Mouse (Mus musculus) forebrain, embryonic 15.5 days (tissue): Measurements from ENCODE around the gene Adprm. TPM values are rescaled to one million over a fixed set of nuclear protein-coding genes. Genes with fewer than 3 reads are reported as not detected.
"Not testable (repeated sequence)": the region's sequence is repeated elsewhere in the genome, so short reads cannot be mapped to it uniquely, and the experiment has no call there.

ENCODE experiments used
- ATAC-seq: fragments of 200-750 bp; cut with Nextera tagmentation; replicated peaks from 2 replicates; pipeline ENCODE4 v1.8.0; 2017; ENCODE audit warnings: mild to moderate bottlenecking, moderate TSS enrichment, moderate library complexity
- H3K27ac ChIP-seq: fragments of 300-500 bp; sonication (generic); replicated peaks from 2 replicates; pipeline ENCODE4 v1.5.1; 2015; ENCODE audit warnings: mild to moderate bottlenecking, inconsistent platforms
- H3K27me3 ChIP-seq: fragments of 300-500 bp; sonication (generic); 2 replicates; pipeline ENCODE4 v1.6.1; 2015; ENCODE audit warnings: inconsistent platforms
- H3K36me3 ChIP-seq: fragments of 300-500 bp; sonication (generic); 2 replicates; pipeline ENCODE4 v1.6.1; 2015; ENCODE audit warnings: mild to moderate bottlenecking, inconsistent platforms
- H3K4me1 ChIP-seq: fragments of 300-500 bp; sonication (generic); 2 replicates; pipeline ENCODE4 v1.6.1; 2015; ENCODE audit warnings: inconsistent platforms
- H3K4me2 ChIP-seq: fragments of 300-500 bp; sonication (generic); replicated peaks from 2 replicates; pipeline ENCODE4 v1.6.1; 2015; ENCODE audit warnings: mild to moderate bottlenecking, inconsistent platforms
- H3K4me3 ChIP-seq: fragments of 300-500 bp; sonication (generic); 2 replicates; pipeline ENCODE4 v1.5.1; 2015; ENCODE audit warnings: mild to moderate bottlenecking, inconsistent platforms
- H3K9ac ChIP-seq: fragments of 300-500 bp; sonication (generic); replicated peaks from 2 replicates; pipeline ENCODE4 v1.6.1; 2015; ENCODE audit warnings: mild to moderate bottlenecking, inconsistent platforms
- H3K9me3 ChIP-seq: fragments of 300-500 bp; sonication (generic); 2 replicates; pipeline ENCODE4 v1.6.1; 2016; ENCODE audit warnings: inconsistent platforms
- WGBS: fragments of 180-500 bp; shearing (Covaris S2); methylation state at CpG from one replicate; pipeline ENCODE4 v1.1.7; 2015; ENCODE audit warnings: mixed read lengths; 5-methylcytosine and 5-hydroxymethylcytosine counted together
- polyA plus RNA-seq: library from polyadenylated mRNA; unstranded; fragments of >200 nt; fragmentation: Nextera tagmentation; extraction: Ambion mirVana; gene quantifications from 2 replicates; pipeline ENCODE4 v1.2.1, GENCODE M21; 2015

The Adprm gene
- polyA plus RNA-seq, 1 experiment from 2014 or later = 34.2 TPM

DNA sequence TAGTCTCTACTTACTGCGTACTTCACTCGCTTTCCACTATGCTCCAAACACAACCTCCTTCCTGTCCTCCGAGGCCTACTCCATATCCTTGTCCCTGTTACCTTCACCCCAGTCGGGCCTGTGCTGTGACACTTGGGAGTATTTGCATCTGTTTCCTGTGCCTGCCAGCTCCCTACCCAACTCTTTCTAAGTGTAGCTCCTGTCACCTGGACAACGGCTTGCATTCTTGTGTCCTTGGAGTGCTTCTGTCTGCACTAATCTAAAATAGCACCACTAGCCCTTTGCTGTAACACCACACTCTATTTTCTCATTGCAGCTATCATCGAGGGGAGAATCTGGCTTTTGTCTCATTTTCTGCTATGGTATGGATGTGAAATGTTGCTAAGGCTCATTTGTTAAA lies 11.9 kb downstream of the Adprm start:
- 98% methylated on average over 6 of the region's 6 CpGs for WGBS

DNA sequence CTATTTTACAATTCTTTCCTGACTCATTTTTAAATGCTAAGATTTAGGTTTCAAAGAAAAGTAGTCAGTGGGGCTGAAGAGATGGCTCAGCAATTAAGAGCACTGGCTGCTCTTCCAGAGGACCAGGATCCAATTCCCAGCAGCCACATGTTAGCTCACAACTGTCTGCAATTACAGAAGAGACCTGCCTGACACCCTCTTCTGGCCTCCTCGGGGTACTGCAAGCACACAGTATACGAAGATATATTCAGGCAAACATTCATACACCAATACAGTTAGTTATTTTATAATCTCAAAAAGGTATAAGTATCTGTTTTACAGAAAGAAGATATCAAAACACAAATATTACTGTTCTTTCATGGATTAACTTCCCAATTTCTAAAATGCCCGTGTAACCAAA lies 12.6 kb downstream of the Adprm start:
- Histone ChIP-seq H3K4me1 (no peaks in the 10 kb centered on the region), H3K27ac (no peak overlapping the region), H3K4me3 (no peak overlapping the region), H3K4me2 (no peak overlapping the region), H3K9ac (no peak overlapping the region), H3K27me3 (no peaks in the 10 kb centered on the region), H3K9me3 (no peaks in the 10 kb centered on the region), H3K36me3 (peaks cover 42% of the 10 kb centered on the region)
- ATAC-seq = no peak
- 94% methylated on average over 3 of the region's 3 CpGs for WGBS

More for the DNA sequence above, 11.9 kb downstream of the Adprm start:
- Histone ChIP-seq H3K27me3 (no peaks in the 10 kb centered on the region), H3K27ac (no peak overlapping the region), H3K4me2 (no peak overlapping the region), H3K4me3 (no peak overlapping the region), H3K9ac (no peak overlapping the region), H3K4me1 (no peaks in the 10 kb centered on the region), H3K36me3 (peaks cover 42% of the 10 kb centered on the region), H3K9me3 (no peaks in the 10 kb centered on the region)
- no peak for ATAC-seq

DNA sequence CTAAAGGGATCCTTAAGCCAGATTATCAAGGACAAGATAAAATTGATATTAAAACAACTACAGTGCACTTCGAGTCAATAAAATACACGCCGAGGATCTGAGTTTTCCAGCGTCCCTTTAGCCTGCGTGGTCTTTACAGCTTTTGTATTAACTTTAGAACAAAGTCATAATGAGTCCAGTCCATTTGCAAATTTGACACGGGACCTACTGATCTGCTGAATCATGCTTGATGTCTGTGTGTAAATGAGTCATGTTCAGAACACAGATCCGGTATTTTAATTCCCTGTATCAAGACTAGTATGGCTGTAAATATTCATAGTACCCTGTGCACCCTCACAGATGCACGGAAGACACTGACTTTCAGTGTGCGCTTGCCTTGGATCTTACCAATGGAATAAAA lies 15.5 kb downstream of the Adprm start:
- no peaks in the 10 kb centered on the region for H3K9me3 ChIP-seq
- ATAC-seq = no peak
- WGBS = 92% methylated on average over 9 of the region's 9 CpGs
- peaks cover 42% of the 10 kb centered on the region for H3K36me3 ChIP-seq
- H3K4me2 ChIP-seq = no peak overlapping the region
- no peak overlapping the region for H3K4me3 ChIP-seq
- H3K27ac ChIP-seq = no peak overlapping the region
- H3K9ac ChIP-seq = no peak overlapping the region
- no peaks in the 10 kb centered on the region for H3K27me3 ChIP-seq
- no peaks in the 10 kb centered on the region for H3K4me1 ChIP-seq

DNA sequence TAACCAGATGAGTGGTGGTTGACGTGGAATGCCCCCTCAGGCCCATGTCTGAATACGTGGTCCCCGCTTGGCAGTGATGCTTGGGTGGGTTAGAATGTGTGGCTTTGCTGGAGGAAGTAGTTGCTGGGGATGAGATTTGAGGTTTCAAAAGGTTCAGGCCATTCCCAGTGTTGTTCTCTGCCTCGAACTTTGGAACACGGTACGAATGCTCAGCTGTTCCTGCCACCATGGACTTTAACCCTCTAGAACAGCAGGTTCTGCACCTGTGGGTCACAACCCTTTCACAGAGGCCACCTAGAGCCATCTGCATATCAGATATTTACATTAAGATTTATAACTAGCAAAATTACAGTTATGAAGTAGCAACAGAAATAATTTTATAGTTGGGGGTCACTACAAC lies 16.2 kb downstream of the Adprm start:
- H3K4me2 ChIP-seq = no peak overlapping the region
- no peak for ATAC-seq
- H3K27me3 ChIP-seq = no peaks in the 10 kb centered on the region
- H3K36me3 ChIP-seq = peaks cover 37% of the 10 kb centered on the region
- whole genome bisulfite sequencing = 92% methylated on average over 6 of the region's 6 CpGs
- no peaks in the 10 kb centered on the region for H3K4me1 ChIP-seq
- no peak overlapping the region for H3K27ac ChIP-seq
- H3K4me3 ChIP-seq = no peak overlapping the region
- H3K9me3 ChIP-seq = no peaks in the 10 kb centered on the region
- H3K9ac ChIP-seq = no peak overlapping the region

DNA sequence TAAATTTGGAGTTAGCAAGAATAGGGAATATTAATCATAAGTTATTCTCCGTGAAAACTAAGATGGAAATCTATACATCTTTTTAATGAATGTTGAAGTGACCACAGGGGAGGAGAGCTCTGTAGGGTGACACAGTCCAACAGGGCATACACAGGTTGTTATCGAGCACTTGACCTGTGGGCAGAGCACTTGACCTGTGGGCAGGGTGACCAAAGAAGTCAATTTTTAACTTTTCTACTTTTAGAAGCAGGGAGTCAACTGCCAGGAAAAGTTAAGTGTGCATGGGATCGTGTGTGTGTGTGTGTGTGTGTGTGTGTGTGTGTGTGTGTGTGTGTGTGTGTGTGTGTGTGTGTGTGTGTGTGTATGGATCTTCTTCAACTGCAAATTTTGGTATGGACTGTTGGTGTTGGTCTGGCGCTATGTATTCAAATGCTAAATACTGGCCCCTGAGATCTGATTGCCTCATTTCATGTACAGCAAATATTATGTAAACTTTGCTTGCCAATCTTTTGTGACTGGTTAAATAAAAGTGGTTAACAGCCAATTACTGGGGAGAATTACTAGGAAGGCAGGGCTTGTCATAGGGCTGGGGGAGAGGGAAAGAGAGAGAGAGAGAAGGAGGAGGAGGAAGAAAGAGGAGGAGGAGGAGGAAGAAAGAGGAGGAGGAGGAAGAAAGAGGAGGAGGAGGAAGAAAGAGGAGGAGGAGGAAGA lies 17.5 kb downstream of the Adprm start:
- Histone ChIP-seq H3K4me1 (no peaks in the 10 kb centered on the region), H3K4me3 (no peak overlapping the region), H3K9ac (no peak overlapping the region), H3K27ac (no peak overlapping the region), H3K36me3 (peaks cover 24% of the 10 kb centered on the region), H3K27me3 (no peaks in the 10 kb centered on the region), H3K9me3 (no peaks in the 10 kb centered on the region), H3K4me2 (no peak overlapping the region)
- no peak for ATAC-seq
- WGBS = 79% methylated on average over 4 of the region's 4 CpGs

DNA sequence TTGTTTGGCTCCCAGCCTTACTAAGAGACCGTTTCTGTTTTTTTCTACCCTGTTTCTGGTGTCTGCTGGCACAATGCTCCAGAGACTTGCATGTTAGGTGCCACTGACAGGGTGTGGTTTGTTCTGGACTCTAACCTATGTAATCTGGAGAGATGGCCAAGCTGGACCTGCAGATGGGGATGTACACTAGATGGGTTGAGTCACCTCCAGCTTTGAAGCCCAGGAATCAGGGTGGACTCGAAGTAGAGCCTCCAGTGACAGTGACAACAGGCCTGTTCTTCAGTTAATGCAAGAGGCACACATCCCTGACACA lies 20.8 kb downstream of the Adprm start:
- H3K9ac ChIP-seq = no peak overlapping the region
- H3K4me1 ChIP-seq = no peaks in the 10 kb centered on the region
- H3K4me2 ChIP-seq = no peak overlapping the region
- H3K27me3 ChIP-seq = no peaks in the 10 kb centered on the region
- no peak overlapping the region for H3K27ac ChIP-seq
- ATAC-seq = no peak
- H3K9me3 ChIP-seq = no peaks in the 10 kb centered on the region
- WGBS = 80% methylated on average over 2 of the region's 2 CpGs
- no peak overlapping the region for H3K4me3 ChIP-seq
- H3K36me3 ChIP-seq = no peaks in the 10 kb centered on the region

DNA sequence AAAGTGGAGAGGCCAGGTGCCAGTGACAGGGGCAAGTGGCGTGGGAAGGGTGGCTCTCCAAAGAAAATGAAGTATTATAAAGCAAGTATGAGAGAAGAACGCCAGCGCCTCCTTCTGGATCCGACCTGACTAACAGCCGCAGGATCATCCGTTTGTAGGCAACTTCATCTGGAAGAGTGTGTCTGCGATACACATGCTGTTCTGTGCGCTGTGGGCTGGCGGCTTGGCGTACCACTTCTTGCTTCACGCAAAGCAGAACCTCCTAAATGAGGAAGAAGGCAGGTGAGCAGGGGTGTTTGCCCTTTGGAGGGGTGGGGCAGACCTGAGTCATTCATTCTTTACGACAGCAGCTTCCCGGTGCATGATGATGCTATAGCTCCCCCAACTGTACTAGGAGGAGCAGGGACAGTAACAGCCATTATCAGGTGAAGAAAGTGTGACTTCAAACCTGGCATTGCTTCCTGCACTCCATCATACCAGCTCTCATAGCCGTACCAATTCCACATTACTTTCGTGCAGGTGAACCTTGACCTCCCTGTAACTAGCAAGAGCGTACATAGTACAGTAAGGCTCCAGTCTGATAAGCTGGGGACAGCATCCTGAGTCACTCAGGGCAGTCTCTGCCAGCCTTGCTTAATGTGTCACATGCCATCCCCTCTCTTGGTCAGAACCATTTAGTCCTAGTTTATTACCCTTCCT lies 21.3 kb downstream of the Adprm start:
- ATAC-seq = no peak
- no peak overlapping the region for H3K4me2 ChIP-seq

DNA sequence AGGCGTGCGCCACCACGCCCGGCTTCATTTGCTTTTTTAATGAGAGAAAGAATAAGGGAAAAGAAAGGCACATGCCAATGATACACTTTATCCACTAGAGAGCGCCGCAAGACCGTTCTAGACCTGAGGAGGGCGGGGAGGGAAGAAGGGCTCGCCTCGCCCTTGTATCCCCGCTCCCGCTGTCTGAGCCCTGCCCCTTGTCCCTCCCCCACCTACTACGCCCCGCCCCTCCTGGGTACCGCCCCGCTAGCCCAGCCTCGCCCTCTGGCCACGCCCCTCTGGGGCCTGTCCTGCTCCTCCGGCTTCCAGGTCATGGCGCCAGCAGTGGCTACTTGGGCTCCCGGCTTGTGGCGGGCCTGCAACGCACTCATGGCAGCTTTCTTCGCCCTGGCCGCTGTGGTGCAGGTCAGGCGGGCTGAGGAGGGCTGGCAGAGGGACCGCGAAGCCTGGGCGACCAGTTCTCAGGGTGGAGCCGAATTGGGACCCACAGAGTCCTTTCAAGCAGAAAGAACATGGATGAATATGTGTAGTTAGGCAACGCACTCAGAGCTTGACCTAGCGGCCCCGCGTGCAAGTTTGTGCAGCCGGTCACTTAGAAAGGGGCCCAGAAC lies 27.4 kb downstream of the Adprm start, which contains the start of gene Tmem220:
Gene Tmem220 (plus strand): TSS at position 288 of the 611 bp plus-strand sequence.
- no peaks in the 10 kb centered on the region for H3K27me3 ChIP-seq
- peak within 1 kb of the TSS; percentile 28; the same call in 1 of the 2 replicates for H3K27ac ChIP-seq
- peak within 1 kb of the TSS; percentile 56 for H3K4me2 ChIP-seq
- WGBS = 2% methylated on average over 35 of the region's 35 CpGs
- peaks cover 20% of the 10 kb centered on the region for H3K4me1 ChIP-seq
- H3K36me3 ChIP-seq = no peaks in the 10 kb centered on the region
- peak within 1 kb of the TSS; percentile 43 for H3K9ac ChIP-seq
- H3K9me3 ChIP-seq = no peaks in the 10 kb centered on the region
- peak; percentile 98 for ATAC-seq
- H3K4me3 ChIP-seq = peak within 1 kb of the TSS; percentile 41

More for the DNA sequence above, 21.3 kb downstream of the Adprm start:
- no peaks in the 10 kb centered on the region for H3K27me3 ChIP-seq
- H3K36me3 ChIP-seq = no peaks in the 10 kb centered on the region
- 63% methylated on average over 16 of the region's 16 CpGs for WGBS
- H3K27ac ChIP-seq = no peak overlapping the region
- no peak overlapping the region for H3K9ac ChIP-seq
- no peaks in the 10 kb centered on the region for H3K9me3 ChIP-seq
- H3K4me1 ChIP-seq = no peaks in the 10 kb centered on the region
- H3K4me3 ChIP-seq = no peak overlapping the region

DNA sequence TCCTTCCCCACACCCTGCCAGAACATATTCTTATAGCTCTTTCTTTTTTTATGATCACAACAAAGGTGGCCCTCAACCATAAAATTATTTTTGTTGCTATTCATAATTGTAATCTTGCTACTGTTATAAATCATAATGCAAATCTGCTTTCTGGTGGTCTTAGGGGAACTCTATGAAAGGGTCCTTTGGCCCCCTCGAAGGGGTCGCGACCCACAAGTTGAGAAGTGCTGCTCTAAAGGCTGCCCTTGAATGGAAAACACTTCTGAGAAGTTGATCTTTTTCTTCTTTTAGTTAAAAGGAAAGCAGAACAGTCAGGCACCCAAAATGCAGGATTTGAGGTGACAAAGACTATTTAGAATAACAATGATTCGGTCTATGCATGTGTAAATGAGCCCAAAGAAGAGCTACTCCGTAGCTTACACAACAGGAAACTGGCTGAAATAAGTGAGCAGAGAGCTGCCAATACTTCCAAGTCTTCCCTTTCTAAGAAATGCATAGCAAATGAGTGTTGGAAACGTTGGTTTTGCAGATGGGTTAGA lies 28.5 kb downstream of the Adprm start:
- H3K4me2 ChIP-seq = peak overlapping the region; percentile 56
- no peaks in the 10 kb centered on the region for H3K27me3 ChIP-seq
- no peak for ATAC-seq
- WGBS = 10% methylated on average over 6 of the region's 6 CpGs
- no peak overlapping the region; the same call in 1 of the 2 replicates for H3K27ac ChIP-seq
- no peak overlapping the region for H3K4me3 ChIP-seq
- no peaks in the 10 kb centered on the region for H3K9me3 ChIP-seq
- H3K36me3 ChIP-seq = no peaks in the 10 kb centered on the region
- no peak overlapping the region for H3K9ac ChIP-seq
- peaks cover 20% of the 10 kb centered on the region for H3K4me1 ChIP-seq

DNA sequence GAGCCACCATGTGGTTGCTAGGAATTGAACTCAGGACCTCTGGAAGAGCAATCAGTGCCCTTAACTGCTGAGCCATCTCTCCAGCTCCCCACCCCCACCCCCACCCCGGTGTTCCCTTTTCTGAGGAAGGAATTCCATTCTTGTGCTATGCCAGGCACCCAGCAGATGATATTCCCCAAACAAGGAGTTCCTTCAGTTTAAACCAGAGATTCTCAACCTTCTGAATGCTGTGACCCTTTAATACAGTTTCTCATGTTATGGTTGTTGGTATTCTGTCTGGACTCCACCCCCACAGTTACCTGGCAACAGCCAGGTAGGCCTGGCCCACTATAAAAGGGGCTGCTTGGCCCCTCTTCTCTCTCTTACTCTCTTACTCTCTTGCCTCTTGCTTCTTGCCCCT lies 29.2 kb downstream of the Adprm start:
- H3K9ac ChIP-seq, H3K9me3 ChIP-seq, H3K36me3 ChIP-seq, H3K27ac ChIP-seq, H3K4me2 ChIP-seq, ATAC-seq, H3K27me3 ChIP-seq, H3K4me3 ChIP-seq: not testable (repeated sequence)
- 33% methylated on average over 1 of the region's 1 CpGs for WGBS
- H3K4me1 ChIP-seq = peaks cover 20% of the 10 kb centered on the region

DNA sequence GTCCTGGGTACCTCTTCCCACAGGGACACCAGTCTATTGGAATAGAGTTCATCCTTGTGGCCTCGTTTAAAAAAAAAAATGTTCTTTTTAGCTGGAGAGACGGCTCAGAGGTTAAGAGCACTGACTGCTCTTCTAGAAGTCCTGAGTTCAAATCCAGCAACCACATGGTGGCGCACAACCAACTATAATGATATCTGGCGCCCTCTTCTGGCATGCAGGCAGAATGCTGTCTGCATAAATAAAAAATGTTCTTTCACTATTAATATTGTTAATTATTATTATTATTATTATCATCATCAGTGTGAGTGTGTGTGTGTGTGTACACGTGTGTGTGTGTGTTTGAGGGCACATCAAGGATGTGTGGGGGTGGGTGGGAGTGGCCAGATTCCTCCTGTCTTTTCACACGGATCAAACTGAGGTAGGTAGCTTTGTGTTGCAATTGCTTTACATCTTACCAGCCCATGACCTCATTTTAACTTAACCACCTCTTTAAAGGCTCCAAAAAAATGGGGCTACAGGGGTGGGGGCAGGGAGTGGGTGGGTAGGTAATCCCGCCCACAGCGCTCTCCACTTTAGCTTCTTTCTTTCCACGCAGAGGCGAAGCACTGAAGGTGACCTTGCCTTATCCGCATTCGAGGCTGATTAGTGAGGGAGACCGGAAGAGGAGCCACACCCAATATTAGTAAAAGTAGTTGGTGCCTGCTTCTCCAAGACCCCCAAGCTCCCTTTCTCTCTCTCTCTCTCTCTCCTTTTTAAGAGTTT lies 29.9 kb downstream of the Adprm start:
- H3K9me3 ChIP-seq = no peaks in the 10 kb centered on the region
- no peak overlapping the region for H3K4me2 ChIP-seq
- ATAC-seq = no peak
- H3K27me3 ChIP-seq = no peaks in the 10 kb centered on the region
- no peak overlapping the region for H3K27ac ChIP-seq
- no peak overlapping the region for H3K4me3 ChIP-seq
- no peak overlapping the region for H3K9ac ChIP-seq
- 89% methylated on average over 13 of the region's 13 CpGs for WGBS
- H3K36me3 ChIP-seq = no peaks in the 10 kb centered on the region
- H3K4me1 ChIP-seq = peaks cover 24% of the 10 kb centered on the region

DNA sequence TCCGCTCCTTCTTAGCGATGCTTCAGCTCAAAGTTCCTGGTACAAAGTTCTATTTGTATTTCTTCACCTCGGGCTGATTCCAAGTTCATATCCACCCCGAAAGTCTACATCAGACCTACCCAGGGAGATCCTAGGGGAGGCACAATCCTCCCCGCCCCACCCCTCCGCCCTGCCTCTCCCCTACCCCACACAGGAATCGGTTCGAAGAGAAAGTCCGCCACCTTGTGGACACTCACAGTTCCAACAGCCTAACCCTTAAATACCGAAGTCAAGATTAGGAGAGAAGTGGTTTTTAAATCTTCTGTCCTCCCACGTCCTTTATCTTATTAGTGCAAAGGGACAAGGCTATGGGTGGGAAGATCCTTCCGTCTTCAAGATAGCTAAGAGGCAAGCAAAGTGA lies 31.4 kb downstream of the Adprm start:
- H3K9me3 ChIP-seq = no peaks in the 10 kb centered on the region
- no peaks in the 10 kb centered on the region for H3K27me3 ChIP-seq
- ATAC-seq = no peak
- no peak overlapping the region for H3K9ac ChIP-seq
- peak overlapping the region; percentile 40 for H3K4me2 ChIP-seq
- WGBS = 3% methylated on average over 12 of the region's 12 CpGs
- H3K4me3 ChIP-seq = 0 out of 2 replicates have a peak overlapping the region, but pooled peaks have one; percentile 9
- peaks cover 24% of the 10 kb centered on the region for H3K4me1 ChIP-seq
- no peaks in the 10 kb centered on the region for H3K36me3 ChIP-seq
- H3K27ac ChIP-seq = no peak overlapping the region
